Mouse (Mus musculus) heart, adult 18-20 months (tissue): Measurements from ENCODE around the gene BC051142. TPM values are rescaled to one million over a fixed set of nuclear protein-coding genes. Genes with fewer than 3 reads are reported as not detected.

Experiments used
- DNase-seq, 2 experiments: peaks; one replicate each; pipeline ENCODE4 v3.0.0; 2021 to 2022; ENCODE audit warnings: mixed read lengths in 1 of 2
- long read RNA-seq, 2 experiments: library from polyadenylated mRNA; stranded (forward); transcript quantifications; one replicate each; pipeline ENCODE4 v2.0.0; 2021
- total RNA-seq, 2 experiments: library from RNA; stranded (reverse); gene quantifications; 2 replicates each; pipeline ENCODE4 v1.2.3; 2021

BC051142 gene
- total RNA-seq = not detected
- long read RNA-seq, experiment 1 = 0 reads
- long read RNA-seq, experiment 2 = 0 reads

GRCm38 (mm10) chr17:34398711-34399393, at the start of gene BC051142:
BC051142 (plus strand) TSS chr17:34398820.
- DNase-seq = peak; percentile 89 to 91

GRCm38 (mm10) chr17:34349429-34349828, 49.2 kb upstream of the BC051142 start:
- peak; percentile 69 to 90 for DNase-seq

DNA sequence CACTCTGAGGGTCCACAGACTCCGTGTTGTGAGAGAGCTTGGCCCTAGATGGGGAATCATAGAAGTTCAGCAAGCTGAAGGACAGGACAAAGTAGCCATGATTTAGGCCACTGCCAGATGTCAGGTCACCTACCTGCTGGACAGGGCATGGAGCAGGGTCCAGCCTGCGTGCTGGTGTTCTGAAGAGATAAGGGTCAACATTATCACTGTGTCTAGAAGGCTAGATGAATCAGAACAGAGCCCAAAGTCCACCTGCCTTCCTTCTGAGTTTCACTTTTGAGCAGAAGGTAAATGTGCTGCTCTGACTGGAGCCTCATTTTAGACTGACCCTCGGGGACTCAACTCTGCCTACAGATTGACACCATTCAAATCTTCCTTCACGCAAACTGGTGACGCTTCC, 44.1 kb upstream of the BC051142 start, which contains the start of gene Btnl2:
Gene Btnl2 (plus strand): TSS at position 284 of the 400 bp plus-strand sequence.
- no peak for DNase-seq

GRCm38 (mm10) chr17:34354940-34355339, 43.7 kb upstream of the BC051142 start:
- peak; percentile 29 to 33 for DNase-seq

DNA sequence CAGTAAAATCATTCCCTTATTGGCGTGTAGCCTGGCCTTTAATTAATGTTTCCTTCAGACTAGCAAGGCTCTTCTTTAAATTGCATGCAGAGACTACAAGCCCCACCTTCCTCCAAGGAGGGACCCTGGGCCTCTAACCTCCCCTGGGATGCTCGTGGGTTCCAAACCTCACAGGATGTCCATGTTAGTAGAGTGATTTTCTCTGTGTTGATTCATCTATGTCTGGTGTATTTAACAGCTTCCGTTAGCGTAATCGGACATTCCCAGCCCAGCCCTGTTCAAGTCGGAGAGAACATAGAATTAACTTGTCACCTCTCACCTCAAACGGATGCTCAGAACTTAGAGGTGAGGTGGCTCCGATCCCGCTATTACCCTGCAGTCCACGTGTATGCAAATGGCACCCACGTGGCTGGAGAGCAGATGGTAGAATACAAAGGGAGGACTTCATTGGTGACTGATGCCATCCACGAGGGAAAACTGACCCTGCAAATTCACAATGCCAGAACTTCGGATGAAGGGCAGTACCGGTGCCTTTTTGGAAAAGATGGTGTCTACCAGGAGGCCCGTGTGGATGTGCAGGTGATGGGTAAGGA, 35.6 kb upstream of the BC051142 start:
- DNase-seq = no peak

GRCm38 (mm10) chr17:34363676-34364310, 34.8 kb upstream of the BC051142 start:
- DNase-seq = peak in 1 of 2 experiments; percentile 13

GRCm38 (mm10) chr17:34365031-34365430, 33.6 kb upstream of the BC051142 start:
- peak in 1 of 2 experiments; percentile 12 for DNase-seq

DNA sequence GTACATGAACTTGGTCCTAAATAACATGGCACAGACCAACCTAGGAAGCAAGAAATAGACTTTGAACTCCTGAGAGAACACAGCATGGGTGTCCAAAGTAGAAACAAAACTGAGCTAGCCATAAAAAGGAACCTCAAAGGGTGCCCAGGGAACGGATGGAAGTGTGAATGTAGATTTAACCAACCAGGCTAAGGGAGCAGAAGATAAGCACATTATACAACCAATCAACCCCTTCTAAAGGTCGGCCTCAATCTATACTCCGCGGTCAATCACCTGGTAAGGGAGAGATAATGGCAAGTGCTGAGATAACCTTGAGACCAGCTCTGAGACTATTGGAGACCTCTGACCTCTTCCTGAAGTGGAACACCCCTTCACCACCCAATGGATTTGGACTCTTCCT, 28.1 kb upstream of the BC051142 start:
- DNase-seq = no peak

DNA sequence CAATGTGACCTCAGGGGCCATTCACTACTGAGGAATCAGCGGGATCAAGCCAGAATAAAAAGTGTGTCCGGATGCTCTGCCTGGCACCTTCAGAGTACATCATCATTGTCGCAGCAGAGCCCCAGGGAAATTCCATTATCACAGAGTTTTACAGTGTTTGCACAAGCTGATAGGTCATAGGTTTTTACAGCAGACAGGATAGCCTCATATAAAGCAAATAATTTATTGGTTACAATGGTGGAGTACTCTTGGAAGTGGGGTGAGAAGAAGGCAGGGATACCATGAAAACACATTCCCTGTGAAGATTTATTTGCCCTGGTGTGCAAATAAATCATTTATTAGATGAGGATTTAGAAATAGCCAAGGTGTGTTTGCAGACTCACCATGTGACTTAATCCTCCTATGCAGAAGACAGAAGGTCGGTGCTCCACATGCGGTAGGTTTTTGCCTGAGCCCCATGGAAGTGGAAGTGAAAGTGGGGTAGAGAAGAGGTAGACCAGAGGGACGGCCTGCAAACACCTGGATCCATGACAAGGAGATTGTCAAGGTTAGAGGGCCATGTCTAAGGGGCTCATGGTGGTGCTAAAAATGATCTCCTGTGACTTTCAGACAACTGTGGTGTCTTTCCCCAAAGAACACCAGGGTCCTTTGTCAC, 25.4 kb upstream of the BC051142 start:
- DNase-seq = no peak

DNA sequence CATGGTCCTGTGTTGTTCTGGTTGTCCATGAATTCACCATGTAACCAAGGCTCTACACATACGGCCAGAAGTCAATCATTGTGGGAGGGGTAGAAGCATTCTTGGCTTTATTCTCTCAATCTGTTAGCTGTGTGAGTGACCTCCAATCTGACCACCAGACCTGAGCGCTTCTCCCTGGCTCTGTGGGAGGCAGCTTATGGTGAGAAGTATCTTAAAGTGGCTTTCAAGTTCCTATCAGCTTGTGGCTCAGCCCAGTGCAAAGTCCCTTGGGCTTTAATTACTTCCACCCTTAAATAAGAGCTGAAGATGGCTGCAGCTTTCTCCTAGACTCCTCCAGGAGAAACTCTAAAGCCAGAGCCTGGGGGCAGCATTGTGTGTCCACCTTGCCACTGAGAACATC, 21.8 kb upstream of the BC051142 start, which contains the start of gene Btnl1:
Gene Btnl1 (plus strand): TSS at position 286 of the 400 bp plus-strand sequence.
- DNase-seq = no peak

GRCm38 (mm10) chr17:34377450-34378209, 21.0 kb upstream of the BC051142 start:
- DNase-seq = no peak

GRCm38 (mm10) chr17:34378716-34379115, 19.9 kb upstream of the BC051142 start:
- DNase-seq = no peak

DNA sequence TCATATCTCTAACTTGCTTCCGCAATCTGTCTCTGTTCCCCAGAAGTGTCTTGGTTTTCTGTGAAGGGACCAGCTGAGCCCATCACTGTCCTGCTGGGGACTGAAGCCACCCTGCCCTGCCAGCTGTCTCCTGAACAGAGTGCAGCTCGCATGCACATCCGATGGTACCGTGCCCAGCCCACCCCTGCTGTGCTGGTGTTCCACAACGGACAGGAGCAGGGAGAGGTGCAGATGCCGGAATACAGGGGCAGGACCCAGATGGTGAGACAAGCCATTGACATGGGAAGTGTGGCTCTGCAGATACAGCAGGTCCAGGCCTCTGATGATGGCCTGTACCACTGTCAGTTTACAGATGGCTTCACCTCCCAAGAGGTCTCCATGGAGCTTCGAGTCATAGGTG, 19.2 kb upstream of the BC051142 start:
- no peak for DNase-seq

GRCm38 (mm10) chr17:34381876-34382275, 16.7 kb upstream of the BC051142 start:
- DNase-seq = no peak

DNA sequence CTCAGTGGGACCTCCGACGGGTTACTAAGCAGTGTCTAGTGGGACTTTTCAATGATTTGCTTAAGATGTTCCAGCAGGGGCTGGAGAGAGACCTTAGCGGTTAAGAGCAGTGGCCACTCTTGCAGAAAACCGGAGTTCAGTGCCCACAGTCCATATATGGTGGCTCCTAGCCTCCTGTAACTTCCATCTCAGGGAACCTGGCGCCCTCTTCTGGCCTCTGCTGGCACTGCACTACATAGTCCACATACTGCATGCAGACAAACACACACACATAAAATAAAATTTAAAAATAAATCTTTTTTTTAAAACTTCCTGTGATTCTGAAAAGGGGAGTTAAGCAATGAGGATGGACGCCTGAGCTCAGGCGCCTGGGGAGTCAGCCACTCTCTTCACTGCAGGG, 15.4 kb upstream of the BC051142 start:
- DNase-seq = peak in 1 of 2 experiments; percentile 15

DNA sequence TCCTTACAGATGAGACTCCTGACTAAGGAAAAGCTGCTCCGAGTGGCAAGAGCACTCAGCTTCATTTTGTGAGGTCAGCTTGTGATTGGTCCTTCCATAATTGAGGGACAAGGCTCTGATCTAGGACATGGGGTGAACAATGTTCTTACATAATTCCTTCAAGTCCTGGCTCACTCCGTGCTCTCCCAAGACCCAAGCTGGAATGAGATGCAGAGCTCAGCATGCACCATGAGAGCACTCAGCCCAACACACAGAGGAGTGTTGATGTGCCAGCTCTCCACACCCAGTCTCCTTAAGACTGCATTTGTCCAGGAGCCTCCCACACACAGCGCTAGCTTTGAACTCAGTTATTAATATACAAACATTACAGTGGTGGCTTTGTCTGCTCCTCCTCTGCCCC, 13.9 kb upstream of the BC051142 start:
- DNase-seq = no peak

DNA sequence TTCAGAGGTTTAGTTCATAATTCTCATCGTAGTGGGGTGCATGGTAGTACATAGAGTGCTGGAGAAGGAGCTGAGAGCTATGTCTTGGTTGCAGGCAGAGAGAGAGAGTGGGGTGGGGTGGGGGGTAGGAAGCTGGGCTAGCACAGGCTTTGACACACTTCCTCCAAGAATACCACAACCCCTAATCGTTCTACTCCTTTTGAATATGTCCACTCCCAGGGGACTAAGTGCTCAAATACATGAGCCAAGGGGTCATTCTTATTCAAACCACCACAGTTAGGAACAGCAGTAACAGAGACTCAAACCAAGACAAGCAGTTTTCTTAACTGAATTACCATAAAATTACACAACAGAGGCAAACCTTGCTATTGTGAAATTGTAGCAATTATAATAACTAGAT, 12.0 kb upstream of the BC051142 start:
- DNase-seq = no peak

DNA sequence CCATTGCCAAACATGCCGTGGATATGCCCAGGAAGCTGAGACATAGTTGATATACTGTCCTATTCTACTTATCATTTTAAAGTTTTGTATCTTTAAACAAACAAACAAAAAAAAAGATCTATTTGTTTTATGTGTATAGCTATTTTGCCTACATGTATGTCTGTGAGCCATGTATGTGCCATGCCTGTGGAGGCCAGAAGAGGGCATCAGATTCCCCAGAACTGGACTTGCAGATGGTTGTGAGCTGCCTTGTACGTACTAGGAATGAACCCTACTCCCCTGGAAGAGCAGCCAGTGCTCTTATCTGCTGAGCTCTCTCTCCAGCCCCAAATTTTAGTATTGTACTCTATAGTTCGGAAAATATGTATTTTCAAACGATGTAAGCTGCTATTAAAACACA, 10.1 kb upstream of the BC051142 start:
- DNase-seq = peak in 1 of 2 experiments; percentile 53

DNA sequence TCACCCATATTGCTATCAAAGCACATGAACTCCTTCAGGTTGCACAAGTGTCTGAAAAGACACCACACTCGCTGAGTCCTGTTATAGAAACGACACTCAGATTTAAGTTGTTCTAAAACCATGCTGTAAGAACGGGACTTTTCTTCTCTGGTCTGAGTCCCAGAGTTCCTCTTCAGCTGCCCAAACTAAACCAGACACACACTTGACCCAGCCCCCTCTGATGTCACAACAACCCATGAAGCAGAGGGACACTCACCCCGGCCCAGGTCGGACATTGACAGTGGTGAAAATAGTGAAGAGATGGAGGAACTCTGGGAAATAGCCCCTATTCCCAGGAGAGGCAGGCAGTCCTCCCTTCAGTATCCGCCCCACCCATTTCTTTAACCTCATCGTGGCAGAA, 7.1 kb upstream of the BC051142 start:
- DNase-seq = peak in 1 of 2 experiments; percentile 18

DNA sequence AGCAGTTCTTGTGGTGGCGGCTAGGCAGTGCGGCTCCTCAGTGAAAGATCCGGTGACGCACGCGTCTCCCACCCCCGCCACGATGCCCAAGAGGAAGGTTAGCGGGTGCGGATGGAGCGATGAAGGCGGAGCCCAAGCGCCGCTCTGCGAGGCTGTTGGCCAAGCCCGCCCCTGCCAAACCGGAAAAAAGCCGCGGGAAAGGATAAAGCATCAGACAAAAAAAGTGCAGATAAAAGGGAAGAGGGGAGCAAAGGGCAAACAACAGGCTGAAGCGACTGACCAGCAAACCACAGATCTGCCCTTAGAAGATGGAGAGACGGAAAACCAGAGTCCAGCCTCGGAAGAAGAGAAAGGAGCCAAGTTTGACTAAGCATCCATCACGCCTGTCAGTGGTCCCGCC, 6.3 kb upstream of the BC051142 start:
- peak; percentile 49 to 55 for DNase-seq

- no peak for DNase-seq
Observed at GRCm38 (mm10) chr17:34397357-34397756, 1.3 kb upstream of the BC051142 start.
